Mouse (Mus musculus): Measurements from ENCODE around the gene Nckap5.

DNA sequence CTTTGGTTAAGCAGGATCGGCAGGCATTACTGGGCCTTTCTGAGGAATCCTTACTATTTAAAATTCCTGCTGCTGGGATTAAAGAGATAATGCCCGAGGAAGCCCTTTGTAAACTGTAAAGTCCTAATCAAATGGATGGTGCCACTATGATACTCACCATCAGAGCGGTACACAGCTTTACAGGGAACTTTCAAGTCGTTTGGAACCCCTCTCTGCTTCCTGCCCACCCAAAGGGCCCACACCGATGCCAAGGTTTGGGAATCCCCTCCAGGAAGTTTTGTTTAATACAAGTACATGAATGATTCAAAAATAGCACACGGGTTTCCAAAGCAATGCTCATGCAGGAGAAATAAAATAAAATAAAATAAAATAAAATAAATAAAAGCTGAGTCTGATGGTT is 340.3 kb downstream of the Nckap5 start:
- TF ChIP-seq CTCF (IDR thresholded peaks at IDR 0.05; ENCODE audit: control insufficient read depth, insufficient read depth, low read length): no peak
- no peak for TF ChIP-seq POLR2A (IDR thresholded peaks at IDR 0.05; ENCODE audit: borderline replicate concordance, control insufficient read depth, low read depth, low read length)
